Mouse (Mus musculus): ENCODE results near the gene Ern2. TPM values are rescaled to one million over a fixed set of nuclear protein-coding genes. Genes with fewer than 3 reads are reported as not detected.
A peak's percentile ranks its signal among the peaks of the same experiment; 100 is the strongest.

Gene Ern2
- polyA plus RNA-seq, 1 experiment = not detected

DNA sequence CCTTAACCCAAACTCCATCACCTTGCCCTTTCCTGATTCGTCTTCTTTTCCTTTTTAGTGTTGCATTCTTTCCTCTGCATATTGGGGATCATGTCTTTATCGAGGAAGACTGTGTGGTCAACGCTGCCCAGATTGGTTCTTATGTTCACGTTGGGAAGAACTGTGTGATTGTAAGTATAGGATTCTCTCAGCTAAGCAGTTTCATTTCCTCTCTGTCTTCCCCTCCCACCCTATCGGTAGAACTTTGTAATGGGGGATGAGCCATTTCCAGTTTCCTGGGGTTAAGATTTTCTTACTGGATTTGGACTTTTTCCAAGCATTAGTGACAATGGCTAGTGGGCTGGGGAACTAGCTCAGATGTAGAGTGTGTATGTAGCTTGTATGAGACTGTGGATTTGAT, 47.8 kb downstream of the Ern2 start:
- H3K4me2 ChIP-seq (ENCODE audit: low read depth) = no peak overlapping the region
- peaks cover 10% of the 10 kb centered on the region for H3K79me2 ChIP-seq (ENCODE audit: control insufficient read depth, insufficient read depth)
- H3ac ChIP-seq (ENCODE audit: control insufficient read depth, insufficient read length) = no peak overlapping the region
- no peaks in the 10 kb centered on the region for H3K27me3 ChIP-seq (ENCODE audit: control insufficient read depth, insufficient read depth, insufficient read length)
- no peak overlapping the region for H3K4me3 ChIP-seq
- peaks cover 43% of the 10 kb centered on the region for H3K36me3 ChIP-seq (ENCODE audit: control insufficient read depth, insufficient read depth)
- TF ChIP-seq CEBPB (IDR thresholded peaks at IDR 0.05; ENCODE audit: insufficient read depth, poor library complexity, severe bottlenecking) (no peak), TCF12 (IDR thresholded peaks at IDR 0.05; ENCODE audit: insufficient read depth, poor library complexity, severe bottlenecking) (no peak), TCF3 (IDR thresholded peaks at IDR 0.05; ENCODE audit: insufficient read length, low read depth) (no peak), POLR2A (IDR thresholded peaks at IDR 0.05; ENCODE audit: insufficient read length, low read depth) (no peak)

DNA sequence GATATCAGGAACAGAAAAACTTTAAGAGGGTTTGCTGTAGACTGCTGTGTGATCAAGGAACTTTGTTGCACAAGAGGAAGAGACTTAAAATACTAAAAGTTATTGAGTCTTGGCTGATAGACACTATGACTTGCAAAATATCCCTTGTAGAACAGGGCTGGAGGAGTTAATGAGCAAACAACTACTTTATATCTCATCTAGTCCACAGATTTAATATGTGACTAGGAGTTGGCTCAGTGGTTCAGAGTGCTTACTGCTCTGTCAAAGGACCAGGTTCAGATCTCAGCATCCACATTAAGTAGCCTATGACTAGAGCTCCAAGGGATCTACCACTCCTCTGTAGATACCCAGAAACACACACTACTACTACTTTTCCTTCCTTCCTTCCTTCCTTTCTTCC, 48.9 kb downstream of the Ern2 start:
- no peak overlapping the region for H3K4me2 ChIP-seq (ENCODE audit: low read depth)
- TF ChIP-seq REST (IDR thresholded peaks at IDR 0.05; ENCODE audit: insufficient read depth, insufficient read length) (no peak), MAX (IDR thresholded peaks at IDR 0.05; ENCODE audit: low read depth) (no peak), MYOD1 (IDR thresholded peaks at IDR 0.05; ENCODE audit: control insufficient read depth in 1 of 3, insufficient read length in 2 of 3, low read depth in 2 of 3) (no peak), SRF (IDR thresholded peaks at IDR 0.05; ENCODE audit: control insufficient read depth, insufficient read length, low read depth) (no peak), CEBPB (IDR thresholded peaks at IDR 0.05; ENCODE audit: insufficient read depth, poor library complexity, severe bottlenecking) (no peak), TCF12 (IDR thresholded peaks at IDR 0.05; ENCODE audit: insufficient read depth, poor library complexity, severe bottlenecking) (no peak), USF1 (IDR thresholded peaks at IDR 0.05; ENCODE audit: low read depth) (no peak)
- H3K36me3 ChIP-seq (ENCODE audit: control insufficient read depth, insufficient read depth) = peaks cover 34% of the 10 kb centered on the region
- no peaks in the 10 kb centered on the region for H3K27me3 ChIP-seq (ENCODE audit: control insufficient read depth, insufficient read depth, insufficient read length)
- peaks cover 18% of the 10 kb centered on the region for H3K79me2 ChIP-seq (ENCODE audit: control insufficient read depth, insufficient read depth)
- H3K4me3 ChIP-seq = no peak overlapping the region
- no peak overlapping the region for H3ac ChIP-seq (ENCODE audit: control insufficient read depth, insufficient read length)

DNA sequence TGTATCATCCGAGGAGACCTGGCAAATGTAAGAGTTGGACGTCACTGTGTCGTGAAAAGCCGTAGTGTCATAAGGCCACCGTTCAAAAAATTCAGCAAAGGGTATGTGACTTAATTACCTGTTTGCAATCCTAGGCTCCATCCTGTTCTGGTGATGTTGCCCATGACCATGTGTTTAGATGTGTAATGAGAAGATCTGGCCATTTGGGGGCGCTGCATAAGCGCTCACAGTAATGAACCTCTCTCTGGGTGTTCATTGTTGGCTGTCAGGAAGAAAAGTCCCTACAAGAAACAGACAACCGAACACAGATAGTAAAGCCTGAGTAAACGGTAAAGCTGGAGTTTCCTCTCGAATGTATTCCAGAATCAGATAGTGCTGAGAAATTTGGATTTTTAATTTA, 50.9 kb downstream of the Ern2 start:
- H3K4me2 ChIP-seq (ENCODE audit: low read depth) = no peak overlapping the region
- no peak overlapping the region for H3K4me3 ChIP-seq
- no peak overlapping the region for H3ac ChIP-seq (ENCODE audit: control insufficient read depth, insufficient read length)
- H3K36me3 ChIP-seq (ENCODE audit: control insufficient read depth, insufficient read depth) = peaks cover 27% of the 10 kb centered on the region
- TF ChIP-seq MAX (IDR thresholded peaks at IDR 0.05; ENCODE audit: low read depth) = no peak
- TF ChIP-seq POLR2AphosphoS2 (IDR thresholded peaks at IDR 0.05; ENCODE audit: insufficient read length, low read depth) = no peak
- TF ChIP-seq MYOG (IDR thresholded peaks at IDR 0.05; ENCODE audit: control insufficient read depth in 1 of 3, insufficient read depth in 1 of 3, insufficient read length in 2 of 3, low read depth in 2 of 3) = no peak
- TF ChIP-seq TCF12 (IDR thresholded peaks at IDR 0.05; ENCODE audit: insufficient read depth, poor library complexity, severe bottlenecking) = no peak
- TF ChIP-seq POLR2A (IDR thresholded peaks at IDR 0.05; ENCODE audit: insufficient read length, low read depth) = no peak
- no peak for TF ChIP-seq SRF (IDR thresholded peaks at IDR 0.05; ENCODE audit: control insufficient read depth, insufficient read length, low read depth)
- TF ChIP-seq USF1 (IDR thresholded peaks at IDR 0.05; ENCODE audit: low read depth) = no peak
- TF ChIP-seq E2F4 (IDR thresholded peaks at IDR 0.05; ENCODE audit: insufficient read depth) = no peak
- no peak for TF ChIP-seq TCF3 (IDR thresholded peaks at IDR 0.05; ENCODE audit: insufficient read length, low read depth)
- TF ChIP-seq MYOD1 (IDR thresholded peaks at IDR 0.05; ENCODE audit: control insufficient read depth in 1 of 3, insufficient read length in 2 of 3, low read depth in 2 of 3) = no peak
- no peak for TF ChIP-seq CEBPB (IDR thresholded peaks at IDR 0.05; ENCODE audit: insufficient read depth, poor library complexity, severe bottlenecking)
- H3K27me3 ChIP-seq (ENCODE audit: control insufficient read depth, insufficient read depth, insufficient read length) = no peaks in the 10 kb centered on the region
- H3K79me2 ChIP-seq (ENCODE audit: control insufficient read depth, insufficient read depth) = peaks cover 27% of the 10 kb centered on the region

DNA sequence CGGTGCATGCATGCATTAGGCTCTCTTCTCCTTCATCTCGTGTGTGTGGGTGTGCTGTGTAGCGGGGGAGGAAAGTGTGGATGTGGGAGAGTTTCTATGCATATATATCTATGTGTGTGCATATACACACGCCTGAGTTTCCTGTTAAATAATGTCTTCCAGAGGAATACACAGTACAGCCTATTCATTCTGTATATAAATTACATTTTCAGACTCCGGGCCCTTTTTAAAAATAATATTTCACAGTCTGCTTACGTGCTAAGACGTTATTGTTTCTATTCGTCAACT, 52.7 kb downstream of the Ern2 start:
- Histone ChIP-seq H3K27me3 (ENCODE audit: control insufficient read depth, insufficient read depth, insufficient read length) (no peaks in the 10 kb centered on the region), H3K36me3 (ENCODE audit: control insufficient read depth, insufficient read depth) (peaks cover 25% of the 10 kb centered on the region), H3K4me3 (peak overlapping the region; percentile 70), H3ac (ENCODE audit: control insufficient read depth, insufficient read length) (peak overlapping the region; percentile 80), H3K4me2 (ENCODE audit: low read depth) (peak overlapping the region; percentile 69), H3K79me2 (ENCODE audit: control insufficient read depth, insufficient read depth) (peaks cover 27% of the 10 kb centered on the region)
- TF ChIP-seq MAX (IDR thresholded peaks at IDR 0.05; ENCODE audit: low read depth) (no peak), SRF (IDR thresholded peaks at IDR 0.05; ENCODE audit: control insufficient read depth, insufficient read length, low read depth) (no peak), MYOG (IDR thresholded peaks at IDR 0.05; ENCODE audit: control insufficient read depth in 1 of 3, insufficient read depth in 1 of 3, insufficient read length in 2 of 3, low read depth in 2 of 3) (no peak), POLR2AphosphoS2 (IDR thresholded peaks at IDR 0.05; ENCODE audit: insufficient read length, low read depth) (no peak), TCF3 (IDR thresholded peaks at IDR 0.05; ENCODE audit: insufficient read length, low read depth) (no peak), TCF12 (IDR thresholded peaks at IDR 0.05; ENCODE audit: insufficient read depth, poor library complexity, severe bottlenecking) (no peak), CEBPB (IDR thresholded peaks at IDR 0.05; ENCODE audit: insufficient read depth, poor library complexity, severe bottlenecking) (no peak)

DNA sequence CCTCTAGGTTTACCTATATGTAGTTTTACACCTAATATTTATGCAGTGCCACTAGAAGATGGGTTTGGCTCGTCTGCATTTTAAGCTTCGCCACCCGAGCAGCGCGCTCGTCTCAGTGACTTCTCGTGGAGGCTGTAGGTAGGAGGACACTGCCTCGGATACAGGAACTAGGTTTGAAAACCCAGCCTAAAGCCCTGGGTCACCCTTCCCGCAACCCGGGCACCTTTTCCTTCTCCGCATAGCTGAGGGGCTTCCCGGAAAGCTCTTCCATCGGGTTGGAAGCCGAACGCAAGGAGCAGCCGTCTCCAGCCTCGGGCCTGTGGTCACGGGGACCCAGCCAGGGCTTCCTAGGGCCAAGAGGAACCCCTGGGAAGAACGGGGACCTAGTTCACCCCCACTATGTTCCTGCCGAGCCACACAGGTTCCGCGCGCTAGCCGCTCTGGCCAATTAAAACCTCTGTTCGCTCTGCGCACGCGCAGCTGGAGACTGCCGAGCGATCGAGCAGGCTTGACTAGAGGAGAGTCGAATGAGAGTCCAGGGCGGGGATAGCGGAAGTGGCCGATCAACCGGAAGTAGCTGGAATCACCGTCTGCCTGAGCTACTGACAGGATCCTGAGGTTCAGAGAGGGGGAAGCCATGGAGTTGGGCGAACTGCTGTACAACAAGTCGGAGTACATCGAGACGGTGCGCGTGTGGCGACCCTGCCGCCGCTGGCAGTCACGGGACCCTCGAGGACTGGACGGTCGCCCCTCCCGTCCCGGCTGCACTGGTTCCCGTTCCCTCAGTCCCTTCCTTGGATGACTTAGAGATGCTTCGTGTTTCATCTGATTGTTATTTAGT, 53.3 kb downstream of the Ern2 start, which contains the start of the genes Palb2 and Dctn5:
TSS of gene Palb2 (minus strand) at position 489 of the 841 bp plus-strand sequence.
TSS of gene Dctn5 (plus strand) at position 545 of the 841 bp plus-strand sequence.
- H3K36me3 ChIP-seq (ENCODE audit: control insufficient read depth, insufficient read depth) = peaks cover 25% of the 10 kb centered on the region
- peak within 1 kb of the TSS; percentile 82 for H3K4me2 ChIP-seq (ENCODE audit: low read depth)

More for the DNA sequence above, 53.3 kb downstream of the Ern2 start, which contains the start of the genes Palb2 and Dctn5:
- TF ChIP-seq TCF3 (IDR thresholded peaks at IDR 0.05; ENCODE audit: insufficient read length, low read depth) (no peak), POLR2A (IDR thresholded peaks at IDR 0.05; ENCODE audit: insufficient read length, low read depth) (peak; percentile 89), MYOG (IDR thresholded peaks at IDR 0.05; ENCODE audit: control insufficient read depth in 1 of 3, insufficient read depth in 1 of 3, insufficient read length in 2 of 3, low read depth in 2 of 3) (peak in 1 of 3 experiments; percentile 18), POLR2AphosphoS2 (IDR thresholded peaks at IDR 0.05; ENCODE audit: insufficient read length, low read depth) (peak; percentile 83), E2F4 (IDR thresholded peaks at IDR 0.05; ENCODE audit: insufficient read depth) (peak; percentile 98), SRF (IDR thresholded peaks at IDR 0.05; ENCODE audit: control insufficient read depth, insufficient read length, low read depth) (peak; percentile 91), CEBPB (IDR thresholded peaks at IDR 0.05; ENCODE audit: insufficient read depth, poor library complexity, severe bottlenecking) (no peak), MYOD1 (IDR thresholded peaks at IDR 0.05; ENCODE audit: control insufficient read depth in 1 of 3, insufficient read length in 2 of 3, low read depth in 2 of 3) (peak in 1 of 3 experiments; percentile 7)
- Histone ChIP-seq H3K79me2 (ENCODE audit: control insufficient read depth, insufficient read depth) (peaks cover 27% of the 10 kb centered on the region), H3K27me3 (ENCODE audit: control insufficient read depth, insufficient read depth, insufficient read length) (no peaks in the 10 kb centered on the region), H3K4me3 (peak within 1 kb of the TSS; percentile 70), H3ac (ENCODE audit: control insufficient read depth, insufficient read length) (peak within 1 kb of the TSS; percentile 80)

Measured in myocyte (in vitro differentiated cells).